In the genomic region with DNA sequence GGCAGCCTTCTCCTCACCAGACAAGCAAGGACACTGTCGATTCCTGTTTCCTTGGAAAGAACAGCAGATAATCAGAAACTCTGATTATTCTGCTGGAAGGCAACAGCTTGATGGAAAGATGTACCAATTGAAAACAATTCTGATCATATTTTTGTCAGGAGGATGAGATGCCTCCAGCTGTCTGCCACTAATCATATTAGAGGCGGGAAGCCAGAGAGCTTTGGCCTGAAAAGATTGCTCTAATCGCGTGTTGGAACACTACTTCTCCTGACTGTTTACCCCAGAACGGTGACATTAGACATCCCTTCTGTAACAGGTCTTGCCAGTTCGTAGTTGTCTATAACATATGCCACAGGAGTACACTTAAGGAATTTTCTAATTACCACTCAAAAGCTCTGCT, we compare ENCODE assay signal across 32 mouse cellular contexts. TPM values are rescaled to one million over a fixed set of nuclear protein-coding genes. Genes with fewer than 3 reads are reported as not detected.
DNase-seq lines count a peak whose midpoint lies in the region; ATAC-seq and TF ChIP-seq lines count a peak whose summit lies in the region.
"Had no signal": no experiment of that assay in that cellular context is flagged by ENCODE, and none has a peak within 500 bp of the region (broad histone marks: within the 10 kb centered on the region; RNA-seq: fewer than 3 reads in every experiment).

No protein-coding gene starts in this region.

- H3K9me3 ChIP-seq in forebrain, postnatal 0 days (ENCODE audit: low read length) = no peaks in the 10 kb centered on the region
- no peaks in the 10 kb centered on the region for H3K9me3 ChIP-seq in forebrain, embryonic 10.5 days
- no peaks in the 10 kb centered on the region for H3K9me3 ChIP-seq in midbrain, embryonic 11.5 days (ENCODE audit: control insufficient read depth, low read length)
- no peaks in the 10 kb centered on the region for H3K9me3 ChIP-seq in midbrain, embryonic 13.5 days
- H3K9me3 ChIP-seq: embryonic facial prominence, embryonic 12.5 days; heart, embryonic 13.5 days; hindbrain, embryonic 15.5 days; intestine, embryonic 15.5 days; limb, embryonic 13.5 days; liver, embryonic 13.5 days; megakaryocyte, embryonic 14.5 days had no signal

- TF ChIP-seq POLR2A in brain, embryonic 14.5 days (IDR thresholded peaks at IDR 0.05; ENCODE audit: borderline replicate concordance, extremely low read depth, insufficient read depth, insufficient read length, poor library complexity, severe bottlenecking) = no peak

- no peak overlapping the region for H3K4me3 ChIP-seq in forebrain, postnatal 0 days (ENCODE audit: low read depth, low read length)
- H3K4me3 ChIP-seq in forebrain, embryonic 10.5 days = no peak overlapping the region
- H3K4me3 ChIP-seq in midbrain, embryonic 11.5 days (ENCODE audit: low read depth, low read length) = no peak overlapping the region
- H3K4me3 ChIP-seq in midbrain, embryonic 13.5 days (replicated peaks) = no peak overlapping the region
- H3K4me3 ChIP-seq: embryonic facial prominence, embryonic 12.5 days; heart, embryonic 13.5 days; hindbrain, embryonic 15.5 days; intestine, embryonic 15.5 days; limb, embryonic 13.5 days; liver, embryonic 13.5 days; megakaryocyte, embryonic 14.5 days had no signal

- H3K4me1 ChIP-seq in forebrain, postnatal 0 days (ENCODE audit: insufficient read depth) = no peaks in the 10 kb centered on the region
- H3K4me1 ChIP-seq in forebrain, embryonic 10.5 days = peaks cover 16% of the 10 kb centered on the region
- H3K4me1 ChIP-seq in midbrain, embryonic 11.5 days (ENCODE audit: control insufficient read depth, insufficient read depth, low read length) = no peaks in the 10 kb centered on the region
- peaks cover 6% of the 10 kb centered on the region; the same call in 1 of the 2 replicates for H3K4me1 ChIP-seq in midbrain, embryonic 13.5 days (replicated peaks)
- H3K4me1 ChIP-seq: heart, embryonic 13.5 days; intestine, embryonic 15.5 days; liver, embryonic 13.5 days; megakaryocyte, embryonic 14.5 days had no signal

- H3K9ac ChIP-seq in forebrain, postnatal 0 days = no peak overlapping the region
- no peak overlapping the region for H3K9ac ChIP-seq in midbrain, embryonic 11.5 days (ENCODE audit: low read length)
- H3K9ac ChIP-seq in midbrain, embryonic 13.5 days (replicated peaks) = no peak overlapping the region
- H3K9ac ChIP-seq: embryonic facial prominence, embryonic 12.5 days; heart, embryonic 13.5 days; hindbrain, embryonic 15.5 days; intestine, embryonic 15.5 days; limb, embryonic 13.5 days; liver, embryonic 13.5 days had no signal

- H3K27me3 ChIP-seq in forebrain, postnatal 0 days (ENCODE audit: insufficient read depth, low read length) = no peaks in the 10 kb centered on the region
- no peaks in the 10 kb centered on the region for H3K27me3 ChIP-seq in forebrain, embryonic 10.5 days (ENCODE audit: poor library complexity, severe bottlenecking)
- H3K27me3 ChIP-seq in midbrain, embryonic 11.5 days (ENCODE audit: control insufficient read depth, insufficient read depth, low read length) = no peaks in the 10 kb centered on the region
- H3K27me3 ChIP-seq in midbrain, embryonic 13.5 days = no peaks in the 10 kb centered on the region
- H3K27me3 ChIP-seq: embryonic facial prominence, embryonic 12.5 days; heart, embryonic 13.5 days; hindbrain, embryonic 15.5 days; intestine, embryonic 15.5 days; limb, embryonic 13.5 days; liver, embryonic 13.5 days; megakaryocyte, embryonic 14.5 days; Patski had no signal

- H3K27ac ChIP-seq in forebrain, postnatal 0 days (ENCODE audit: low read depth, low read length) = no peak overlapping the region
- no peak overlapping the region for H3K27ac ChIP-seq in forebrain, embryonic 10.5 days
- H3K27ac ChIP-seq in midbrain, embryonic 11.5 days (ENCODE audit: low read depth, low read length) = no peak overlapping the region
- no peak overlapping the region; the same call in 1 of the 2 replicates for H3K27ac ChIP-seq in midbrain, embryonic 13.5 days
- H3K27ac ChIP-seq: embryonic facial prominence, embryonic 12.5 days; heart, embryonic 13.5 days; hindbrain, embryonic 15.5 days; intestine, embryonic 15.5 days; limb, embryonic 13.5 days; liver, embryonic 13.5 days; stomach, postnatal 0 days had no signal

- whole genome bisulfite sequencing in forebrain, postnatal 0 days = 52% methylated on average over 6 of the region's 6 CpGs
- whole genome bisulfite sequencing in forebrain, embryonic 10.5 days = 89% methylated on average over 6 of the region's 6 CpGs
- WGBS in midbrain, embryonic 11.5 days = 92% methylated on average over 6 of the region's 6 CpGs
- WGBS in midbrain, embryonic 13.5 days = 77% methylated on average over 6 of the region's 6 CpGs

- no peak for TF ChIP-seq CTCF in forebrain, postnatal 0 days (IDR thresholded peaks at IDR 0.05; ENCODE audit: low read depth)
- TF ChIP-seq CTCF in brain, embryonic 14.5 days (IDR thresholded peaks at IDR 0.05; ENCODE audit: borderline replicate concordance, extremely low read depth, insufficient read depth, insufficient read length) = no peak

- H3K4me2 ChIP-seq in forebrain, postnatal 0 days (ENCODE audit: low read depth) = no peak overlapping the region
- no peak overlapping the region for H3K4me2 ChIP-seq in midbrain, embryonic 11.5 days
- no peak overlapping the region for H3K4me2 ChIP-seq in midbrain, embryonic 13.5 days (replicated peaks)
- H3K4me2 ChIP-seq: embryonic facial prominence, embryonic 12.5 days; heart, embryonic 13.5 days; hindbrain, embryonic 15.5 days; intestine, embryonic 15.5 days; limb, embryonic 13.5 days; liver, embryonic 13.5 days had no signal

- ATAC-seq in forebrain, postnatal 0 days = peak; percentile 34; the same call in 1 of the 2 replicates
- no peak for ATAC-seq in midbrain, embryonic 11.5 days (ENCODE audit: low FRiP score)
- no peak for ATAC-seq in midbrain, embryonic 13.5 days
- ATAC-seq: intestine, embryonic 15.5 days; lung, postnatal 0 days; Patski had no signal

- peak; percentile 35 for DNase-seq in forebrain, postnatal 0 days
- DNase-seq in forebrain, embryonic 10.5 days (ENCODE audit: extremely low spot score, low spot score) = no peak
- DNase-seq in midbrain, embryonic 11.5 days (ENCODE audit: low spot score, missing footprints) = peak; percentile 31
- peak; percentile 31 for DNase-seq in brain, embryonic 14.5 days (ENCODE audit: low read depth)
- peak; percentile 51 to 72 for DNase-seq in layer of hippocampus, postnatal 14 days (ENCODE audit: low spot score in 2 of 2)
- DNase-seq in ovary, postnatal 10 days (ENCODE audit: low spot score) = no peak
- DNase-seq: adrenal gland, postnatal 10 days; cerebellum, adult 11 months; cerebellum, adult 9-11 months; embryo, embryonic 11 days; gastrocnemius, postnatal 10 days; heart, postnatal 10 days; kidney, adult 9 months; kidney, postnatal 10 days; liver, embryonic 13.5 days; lung, adult 18-20 months; lung, postnatal 4 days; right cerebral cortex, postnatal 4 days; thymus, adult 18-20 months; thymus, postnatal 25 days had no signal

- H3K36me3 ChIP-seq in forebrain, postnatal 0 days (ENCODE audit: insufficient read depth) = peaks cover 6% of the 10 kb centered on the region; the same call in 1 of the 2 replicates
- H3K36me3 ChIP-seq in forebrain, embryonic 10.5 days (replicated peaks) = no peaks in the 10 kb centered on the region
- no peaks in the 10 kb centered on the region; the same call in 1 of the 2 replicates for H3K36me3 ChIP-seq in midbrain, embryonic 11.5 days (ENCODE audit: control insufficient read depth, insufficient read depth, low read length)
- H3K36me3 ChIP-seq in midbrain, embryonic 13.5 days = no peaks in the 10 kb centered on the region
- H3K36me3 ChIP-seq: intestine, embryonic 15.5 days; liver, embryonic 13.5 days had no signal

RNA-seq across cellular contexts. Expression of a gene that starts 26.9 kb away (rescaled TPM):
- 26.7 and 35.8 TPM in 2 replicates for total RNA-seq in forebrain, postnatal 0 days (2014; rRNA removed)
- polyA plus RNA-seq in forebrain, postnatal 0 days (2015; fragmentation: Nextera tagmentation; extraction: Ambion mirVana) = 40.0 and 52.3 TPM in 2 replicates
- polyA plus RNA-seq in forebrain, embryonic 10.5 days (2016; fragmentation: Nextera tagmentation; extraction: Ambion mirVana) = 19.0 and 19.9 TPM in 2 replicates
- polyA plus RNA-seq in midbrain, embryonic 11.5 days (2014; fragmentation: Nextera tagmentation; extraction: Ambion mirVana) = 31.9 and 33.7 TPM in 2 replicates
- 64.0 and 66.9 TPM in 2 replicates for polyA plus RNA-seq in midbrain, embryonic 13.5 days (2015; fragmentation: Nextera tagmentation; extraction: Ambion mirVana)
- polyA plus RNA-seq in brain, embryonic 14.5 days (2012; rRNA removed) = 21.5 and 33.5 TPM in 2 replicates
- 10 to 100 TPM; 33.0 to 33.3 TPM for total RNA-seq in layer of hippocampus, postnatal 14 days (2021)
- total RNA-seq: hematopoietic stem cell, adult 5-6 weeks; MEL had no signal

Comparison
In these comparisons a context has a peak if more than half of its experiments do, and no peak if none do; other contexts are left out.
1. DNase-seq: peak in forebrain, postnatal 0 days (single experiment), midbrain, embryonic 11.5 days (single experiment), brain, embryonic 14.5 days (single experiment) and layer of hippocampus, postnatal 14 days (2 of 2); none in forebrain, embryonic 10.5 days (single experiment) and ovary, postnatal 10 days (single experiment).